Mouse (Mus musculus) liver, adult 2 months (tissue): ENCODE measurements around the gene Ntm. TPM values are rescaled to one million over a fixed set of nuclear protein-coding genes. Genes with fewer than 3 reads are reported as not detected.

Source experiments
- DNase-seq: peaks from one replicate; pipeline ENCODE4 v3.0.0-alpha.2; 2011; ENCODE audit warnings: low read depth, low spot score; ENCODE audit errors: extremely low read depth
- H3K27ac ChIP-seq: fragments of 200-500 bp; replicated peaks from 2 replicates; pipeline ENCODE4 v1.5.1; 2012; ENCODE audit warnings: low read depth, mild to moderate bottlenecking, control low read depth, inconsistent platforms, low read length; ENCODE audit not compliant: insufficient read depth
- H3K27me3 ChIP-seq: fragments of 200-500 bp; 2 replicates; pipeline ENCODE4 v1.6.1; 2012; ENCODE audit warnings: mild to moderate bottlenecking, moderate library complexity, low read length, inconsistent platforms; ENCODE audit not compliant: control insufficient read depth, insufficient read depth
- H3K36me3 ChIP-seq: fragments of 200-500 bp; 2 replicates; pipeline ENCODE4 v1.6.1; 2012; ENCODE audit warnings: low read length, inconsistent platforms; ENCODE audit not compliant: control insufficient read depth, insufficient read depth
- H3K4me1 ChIP-seq: fragments of 200-500 bp; 2 replicates; pipeline ENCODE4 v1.6.1; 2011; ENCODE audit warnings: low read length; ENCODE audit not compliant: control insufficient read depth, insufficient read depth
- H3K4me3 ChIP-seq: fragments of 200-500 bp; 2 replicates; pipeline ENCODE4 v1.5.1; 2011; ENCODE audit warnings: low read depth, mild to moderate bottlenecking, control low read depth, low read length, moderate library complexity; ENCODE audit not compliant: insufficient read depth
- H3K79me2 ChIP-seq: fragments of 200-500 bp; 2 replicates; pipeline ENCODE4 v1.6.1; 2012; ENCODE audit warnings: inconsistent platforms, mild to moderate bottlenecking, low read length, moderate library complexity; ENCODE audit not compliant: control insufficient read depth, insufficient read depth
- H3K9ac ChIP-seq: fragments of 200-500 bp; 2 replicates; pipeline ENCODE4 v1.6.1; 2012; ENCODE audit warnings: low read depth, mild to moderate bottlenecking, control low read depth, inconsistent platforms, low read length
- CTCF ChIP-seq: fragments of 200-500 bp; IDR thresholded peaks from 2 replicates; pipeline ENCODE4 v1.5.1; 2011; ENCODE audit warnings: low read depth, low read length, control low read depth
- POLR2A ChIP-seq: fragments of 200-500 bp; IDR thresholded peaks from 2 replicates; pipeline ENCODE4 v1.6.1; 2011; ENCODE audit warnings: low read length, control low read depth; ENCODE audit not compliant: insufficient read depth; ENCODE audit errors: extremely low read depth
- WGBS: fragments of 180-500 bp; shearing (Covaris S2); methylation state at CpG from one replicate; pipeline ENCODE4 v1.1.7; 2018; 5-methylcytosine and 5-hydroxymethylcytosine counted together
- polyA plus RNA-seq: library from polyadenylated mRNA; depleted of rRNA; stranded (reverse); fragments of >200 nt; gene quantifications from 2 replicates; pipeline ENCODE4 v1.2.3, GENCODE M21; 2012
- total RNA-seq: library from RNA; depleted of rRNA; stranded (reverse); fragments of >200 nt; gene quantifications from 2 replicates; pipeline ENCODE4 v1.2.3, GENCODE M21; 2014

The Ntm gene
- total and polyA plus RNA-seq, 2 experiments = 2.1 to 3.2 TPM

- no peaks in the 10 kb centered on the region for H3K4me1 ChIP-seq
- H3K27ac ChIP-seq = no peak overlapping the region
- no peak overlapping the region for H3K4me3 ChIP-seq
- no peak for DNase-seq
- H3K9ac ChIP-seq = no peak overlapping the region
- no peaks in the 10 kb centered on the region for H3K79me2 ChIP-seq
- TF ChIP-seq CTCF = no peak
- no peak for TF ChIP-seq POLR2A
- no peaks in the 10 kb centered on the region for H3K27me3 ChIP-seq
- H3K36me3 ChIP-seq = no peaks in the 10 kb centered on the region
- 84% methylated on average over 5 of the region's 5 CpGs for WGBS
These were observed 81.3 kb downstream of the Ntm start for GRCm38 (mm10) chr9:29881614-29882013.

GRCm38 (mm10) chr9:29877583-29877982 is 85.4 kb downstream of the Ntm start:
- Histone ChIP-seq H3K4me3 (no peak overlapping the region), H3K4me1 (no peaks in the 10 kb centered on the region), H3K9ac (no peak overlapping the region), H3K36me3 (no peaks in the 10 kb centered on the region), H3K79me2 (no peaks in the 10 kb centered on the region), H3K27me3 (no peaks in the 10 kb centered on the region), H3K27ac (no peak overlapping the region)
- no peak for DNase-seq
- 68% methylated on average over 3 of the region's 3 CpGs for WGBS
- TF ChIP-seq CTCF = no peak

GRCm38 (mm10) chr9:29867746-29868145 is 95.2 kb downstream of the Ntm start:
- TF ChIP-seq CTCF (no peak), POLR2A (no peak)
- H3K79me2 ChIP-seq = no peaks in the 10 kb centered on the region
- 67% methylated on average over 5 of the region's 5 CpGs for WGBS

GRCm38 (mm10) chr9:29866824-29867223 is 96.1 kb downstream of the Ntm start:
- no peak for DNase-seq
- Histone ChIP-seq H3K4me1 (no peaks in the 10 kb centered on the region), H3K27me3 (no peaks in the 10 kb centered on the region), H3K79me2 (no peaks in the 10 kb centered on the region), H3K36me3 (no peaks in the 10 kb centered on the region), H3K4me3 (no peak overlapping the region), H3K27ac (no peak overlapping the region), H3K9ac (no peak overlapping the region)
- TF ChIP-seq CTCF = no peak
- no peak for TF ChIP-seq POLR2A
- WGBS = 70% methylated on average over 3 of the region's 3 CpGs

More at GRCm38 (mm10) chr9:29867746-29868145, 95.2 kb downstream of the Ntm start:
- no peaks in the 10 kb centered on the region for H3K27me3 ChIP-seq
- no peaks in the 10 kb centered on the region for H3K36me3 ChIP-seq
- H3K4me1 ChIP-seq = no peaks in the 10 kb centered on the region
- peak; percentile 12 for DNase-seq
- H3K9ac ChIP-seq = no peak overlapping the region
- no peak overlapping the region for H3K27ac ChIP-seq
- H3K4me3 ChIP-seq = no peak overlapping the region

GRCm38 (mm10) chr9:29866101-29866500 is 96.8 kb downstream of the Ntm start:
- H3K27ac ChIP-seq = no peak overlapping the region
- no peaks in the 10 kb centered on the region for H3K4me1 ChIP-seq
- no peak overlapping the region for H3K9ac ChIP-seq
- TF ChIP-seq CTCF (no peak), POLR2A (no peak)
- no peaks in the 10 kb centered on the region for H3K27me3 ChIP-seq
- H3K36me3 ChIP-seq = no peaks in the 10 kb centered on the region
- H3K4me3 ChIP-seq = no peak overlapping the region
- DNase-seq = no peak
- no peaks in the 10 kb centered on the region for H3K79me2 ChIP-seq
- 75% methylated on average over 4 of the region's 4 CpGs for WGBS

- Histone ChIP-seq H3K4me3 (no peak overlapping the region), H3K27me3 (no peaks in the 10 kb centered on the region), H3K9ac (no peak overlapping the region), H3K79me2 (no peaks in the 10 kb centered on the region), H3K36me3 (no peaks in the 10 kb centered on the region), H3K27ac (no peak overlapping the region), H3K4me1 (no peaks in the 10 kb centered on the region)
- no peak for DNase-seq
- 74% methylated on average over 8 of the region's 8 CpGs for WGBS
- no peak for TF ChIP-seq POLR2A
- no peak for TF ChIP-seq CTCF
These were observed 97.4 kb downstream of the Ntm start for GRCm38 (mm10) chr9:29865502-29865901.
